Mouse (Mus musculus) MEL (cell line): Measurements from ENCODE around the gene Xpnpep1. TPM values are rescaled to one million over a fixed set of nuclear protein-coding genes. Genes with fewer than 3 reads are reported as not detected.

Experiments used
- DNase-seq: peaks from one replicate; pipeline ENCODE4 v3.0.0; 2011; ENCODE audit warnings: low read depth, low spot score
- H3K27ac ChIP-seq: 2 replicates; pipeline ENCODE4 v1.5.1; 2012; ENCODE audit warnings: low read depth, mild to moderate bottlenecking, control low read depth, low read length, moderate library complexity; ENCODE audit not compliant: control insufficient read depth
- H3K27me3 ChIP-seq, 2 experiments: fragments of 150-350 bp in 1 of 2; sonication (generic) in 1 of 2; 2 replicates each; pipeline ENCODE4 v1.6.1; 2012; ENCODE audit warnings: low read length in 2 of 2, mild to moderate bottlenecking in 2 of 2, improper control_type of control experiment in 1 of 2, moderate library complexity in 1 of 2; ENCODE audit not compliant: insufficient read depth in 2 of 2, control insufficient read depth in 1 of 2
- H3K36me3 ChIP-seq, 2 experiments: 2 replicates each; pipeline ENCODE4 v1.6.1; 2012 to 2014; ENCODE audit warnings: low read length in 2 of 2, improper control_type of control experiment in 1 of 2, inconsistent platforms in 1 of 2, mild to moderate bottlenecking in 1 of 2; ENCODE audit not compliant: insufficient read depth in 2 of 2, control insufficient read depth in 1 of 2
- H3K4me1 ChIP-seq, 2 experiments: fragments of 150-350 bp in 1 of 2; sonication (generic) in 1 of 2; 2 replicates each; pipeline ENCODE4 v1.6.1; 2012; ENCODE audit warnings: low read length in 2 of 2, improper control_type of control experiment in 1 of 2, mild to moderate bottlenecking in 1 of 2; ENCODE audit not compliant: insufficient read depth in 2 of 2, control insufficient read depth in 1 of 2
- H3K4me3 ChIP-seq, 2 experiments: fragments of 150-350 bp in 1 of 2; sonication (generic) in 1 of 2; 2 replicates each; pipeline ENCODE4 v1.5.1; 2012; ENCODE audit warnings: low read depth in 2 of 2, low read length in 2 of 2, mild to moderate bottlenecking in 2 of 2, moderate library complexity in 2 of 2, control low read depth in 1 of 2, improper control_type of control experiment in 1 of 2; ENCODE audit not compliant: control insufficient read depth in 1 of 2, insufficient read depth in 1 of 2
- H3K79me2 ChIP-seq: 2 replicates; pipeline ENCODE4 v1.6.1; 2012; ENCODE audit warnings: mild to moderate bottlenecking, low read length, moderate library complexity; ENCODE audit not compliant: control insufficient read depth, poor library complexity, insufficient read depth
- H3K9ac ChIP-seq: 2 replicates; pipeline ENCODE4 v1.6.1; 2012; ENCODE audit warnings: low read depth, mild to moderate bottlenecking, control low read depth, low read length, moderate library complexity; ENCODE audit not compliant: control insufficient read depth, poor library complexity, severe bottlenecking
- H3K9me3 ChIP-seq: fragments of 150-350 bp; sonication (generic); replicated peaks from 2 replicates; pipeline ENCODE4 v1.6.1; 2012; ENCODE audit warnings: mild to moderate bottlenecking, low read length, improper control_type of control experiment, moderate library complexity; ENCODE audit not compliant: insufficient read depth
- CHD2 ChIP-seq: IDR thresholded peaks from 2 replicates; pipeline ENCODE4 v1.6.1; 2011; ENCODE audit warnings: low read length, improper control_type of control experiment
- EP300 ChIP-seq, 2 experiments: IDR thresholded peaks; 2 replicates each; pipeline ENCODE4 v1.6.1; 2011; ENCODE audit warnings: improper control_type of control experiment in 2 of 2, low read length in 2 of 2, low read depth in 1 of 2, mild to moderate bottlenecking in 1 of 2
- GATA1 ChIP-seq: IDR thresholded peaks from 2 replicates; pipeline ENCODE4 v1.6.1; 2011; ENCODE audit warnings: low read depth, low read length, improper control_type of control experiment
- HCFC1 ChIP-seq: IDR thresholded peaks from 2 replicates; pipeline ENCODE4 v1.6.1; 2012; ENCODE audit warnings: low read depth, mild to moderate bottlenecking, inconsistent platforms, low read length, improper control_type of control experiment, moderate library complexity
- JUND ChIP-seq: IDR thresholded peaks from 2 replicates; pipeline ENCODE4 v1.6.1; 2011; ENCODE audit warnings: low read depth, mild to moderate bottlenecking, improper control_type of control experiment, low read length
- MAFK ChIP-seq: IDR thresholded peaks from 2 replicates; pipeline ENCODE4 v1.6.1; 2011; ENCODE audit warnings: low read depth, mild to moderate bottlenecking, low read length, improper control_type of control experiment, borderline replicate concordance
- MAX ChIP-seq: IDR thresholded peaks from 2 replicates; pipeline ENCODE4 v1.6.1; 2011; ENCODE audit warnings: low read length, improper control_type of control experiment
- MAZ ChIP-seq: IDR thresholded peaks from 2 replicates; pipeline ENCODE4 v1.6.1; 2012; ENCODE audit warnings: low read depth, mild to moderate bottlenecking, inconsistent platforms, low read length, improper control_type of control experiment
- MYB ChIP-seq: IDR thresholded peaks from 2 replicates; pipeline ENCODE4 v1.6.1; 2011; ENCODE audit warnings: mild to moderate bottlenecking, low read depth, low read length, improper control_type of control experiment
- NRF1 ChIP-seq: IDR thresholded peaks from 2 replicates; pipeline ENCODE4 v1.6.1; 2014; ENCODE audit warnings: low read depth, mild to moderate bottlenecking, inconsistent platforms, low read length, improper control_type of control experiment, moderate library complexity; ENCODE audit not compliant: poor library complexity, insufficient read depth, severe bottlenecking
- POLR2A ChIP-seq, 2 experiments: IDR thresholded peaks; 2 replicates each; pipeline ENCODE4 v1.6.1; 2011 to 2012; ENCODE audit warnings: low read length in 2 of 2, mild to moderate bottlenecking in 2 of 2, control low read depth in 1 of 2, improper control_type of control experiment in 1 of 2, low read depth in 1 of 2, moderate library complexity in 1 of 2; ENCODE audit not compliant: control insufficient read depth in 1 of 2, insufficient read depth in 1 of 2, poor library complexity in 1 of 2
- SIN3A ChIP-seq: IDR thresholded peaks from 2 replicates; pipeline ENCODE4 v1.6.1; 2012; ENCODE audit warnings: low read length, improper control_type of control experiment, inconsistent platforms
- SMC3 ChIP-seq: IDR thresholded peaks from 2 replicates; pipeline ENCODE4 v1.6.1; 2011; ENCODE audit warnings: low read depth, low read length, improper control_type of control experiment
- TCF12 ChIP-seq: IDR thresholded peaks from 2 replicates; pipeline ENCODE4 v1.6.1; 2014; ENCODE audit warnings: low read depth, mild to moderate bottlenecking, inconsistent platforms, low read length, improper control_type of control experiment, moderate library complexity
- ZKSCAN1 ChIP-seq: IDR thresholded peaks from 2 replicates; pipeline ENCODE4 v1.6.1; 2012; ENCODE audit warnings: low read depth, mild to moderate bottlenecking, inconsistent platforms, low read length, improper control_type of control experiment, moderate library complexity
- ZMIZ1 ChIP-seq: IDR thresholded peaks from 2 replicates; pipeline ENCODE4 v1.6.1; 2012; ENCODE audit warnings: low read depth, mild to moderate bottlenecking, inconsistent platforms, low read length, improper control_type of control experiment, moderate library complexity
- polyA plus RNA-seq, 2 experiments: library from polyadenylated mRNA; stranded (reverse) in 1 of 2; unstranded in 1 of 2; fragments of >175 nt in 1 of 2; fragments of >200 nt in 1 of 2; gene quantifications; 2 replicates each; pipeline versions ENCODE4 v1.2.1 to v1.2.4; 2012; ENCODE audit warnings: low replicate concordance in 2 of 2, low read depth in 1 of 2; ENCODE audit not compliant: insufficient read length in 2 of 2, insufficient read depth in 1 of 2, missing spikeins in 1 of 2
- total RNA-seq: library from RNA; depleted of rRNA; stranded (reverse); fragments of 300-350 nt; gene quantifications from 2 replicates; pipeline ENCODE4 v1.2.3, GENCODE M21; 2012

The Xpnpep1 gene
- total and polyA plus RNA-seq, 3 experiments = 428 to 531 (median 526) TPM

DNA sequence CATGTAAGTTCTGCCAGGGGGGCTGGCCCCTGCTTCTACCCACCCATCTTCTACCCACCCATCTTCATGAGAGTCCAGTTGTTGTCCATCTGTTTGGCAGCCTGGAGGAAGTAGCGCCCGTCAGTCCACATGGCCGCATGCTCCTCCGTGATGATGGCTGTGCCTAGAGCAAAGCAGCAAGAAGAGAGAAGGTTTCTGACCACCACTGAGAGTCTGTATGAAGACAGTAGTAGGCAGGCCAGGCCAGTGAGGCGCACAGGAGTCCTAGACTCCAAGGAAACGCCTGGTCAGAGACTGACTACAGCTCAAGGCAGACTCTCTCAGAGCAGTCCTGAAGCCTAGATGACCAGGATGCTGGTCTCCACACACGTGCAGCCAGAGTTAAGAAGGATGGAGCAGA lies 26.7 kb downstream of the Xpnpep1 start:
- DNase-seq = no peak

DNA sequence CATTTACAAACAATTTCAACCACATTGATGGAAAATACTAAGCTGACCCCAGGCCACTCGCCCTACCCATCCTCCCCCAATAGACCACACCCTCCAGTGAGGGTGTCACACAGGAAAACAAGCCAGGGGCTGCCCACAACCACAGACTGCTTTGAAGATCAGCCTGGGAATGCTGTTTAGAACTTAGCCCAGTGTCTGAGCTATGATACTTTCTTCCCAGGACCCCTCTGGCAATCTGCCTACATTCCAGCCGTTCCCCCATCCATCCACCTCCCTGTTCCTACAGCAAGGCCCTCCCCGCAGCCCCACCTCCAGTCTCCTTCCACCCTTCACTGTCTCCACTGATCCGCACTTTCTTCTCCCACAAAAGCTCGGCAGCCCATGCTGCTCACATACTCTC lies 29.1 kb downstream of the Xpnpep1 start:
- TF ChIP-seq EP300 (IDR thresholded peaks at IDR 0.05; ENCODE audit: low read depth in 1 of 2, low read length in 2 of 2) = no peak
- no peak for TF ChIP-seq JUND
- no peak for TF ChIP-seq SIN3A
- TF ChIP-seq MAX = no peak
- no peak for TF ChIP-seq MAZ
- no peak for TF ChIP-seq ZKSCAN1
- TF ChIP-seq, all 39 proteins: peak for 0
- no peaks in the 10 kb centered on the region for H3K4me1 ChIP-seq
- H3K79me2 ChIP-seq = no peaks in the 10 kb centered on the region
- no peaks in the 10 kb centered on the region for H3K27me3 ChIP-seq
- H3K9me3 ChIP-seq = no peaks in the 10 kb centered on the region
- H3K27ac ChIP-seq = no peak overlapping the region
- no peak overlapping the region for H3K9ac ChIP-seq
- H3K4me3 ChIP-seq = no peak overlapping the region
- no peak for DNase-seq
- H3K36me3 ChIP-seq = peaks cover 0 to 31% of the 10 kb centered on the region in 2 experiments; a peak in 2 of 4 replicates

More for the DNA sequence above, 26.7 kb downstream of the Xpnpep1 start:
- TF ChIP-seq POLR2A (IDR thresholded peaks at IDR 0.05; ENCODE audit: control insufficient read depth in 1 of 2, insufficient read depth in 1 of 2, low read depth in 1 of 2, low read length in 2 of 2, poor library complexity in 1 of 2) (0 out of 4 replicates have a peak, but pooled peaks of 1 of the 2 experiments have one; percentile 6), ZMIZ1 (no peak), MYB (no peak), CHD2 (no peak)
- Histone ChIP-seq H3K9me3 (no peaks in the 10 kb centered on the region), H3K36me3 (peaks cover 0 to 24% of the 10 kb centered on the region in 2 experiments; a peak in 2 of 4 replicates), H3K79me2 (peaks cover 2% of the 10 kb centered on the region; the same call in 1 of the 2 replicates), H3K4me1 (no peaks in the 10 kb centered on the region), H3K9ac (no peak overlapping the region), H3K27me3 (no peaks in the 10 kb centered on the region), H3K4me3 (no peak overlapping the region), H3K27ac (no peak overlapping the region)

DNA sequence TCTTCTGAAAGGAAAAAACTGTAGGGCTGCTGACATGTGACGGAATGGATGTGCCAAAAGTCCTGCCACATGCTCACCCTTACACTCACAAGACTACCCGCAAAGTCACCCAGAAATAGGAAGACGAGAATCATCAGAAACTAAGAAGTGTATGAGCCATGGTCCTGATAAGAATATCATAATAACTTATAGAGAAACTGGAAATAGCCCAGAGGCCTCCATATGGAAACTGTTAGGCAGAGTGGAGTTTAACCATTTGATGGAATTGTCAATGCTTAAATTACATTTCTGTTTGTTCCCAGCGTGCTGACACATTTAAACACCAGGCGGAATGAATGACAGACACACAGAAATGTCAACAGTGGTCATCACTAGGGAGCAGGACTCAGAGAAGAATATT lies 31.1 kb downstream of the Xpnpep1 start:
- DNase-seq = no peak
- TF ChIP-seq JUND (no peak), MAFK (no peak), NRF1 (no peak), TCF12 (no peak), GATA1 (no peak), HCFC1 (no peak), SMC3 (no peak)
- TF ChIP-seq, all 39 proteins: peak for 0
- Histone ChIP-seq H3K27me3 (no peaks in the 10 kb centered on the region), H3K4me3 (no peak overlapping the region), H3K9me3 (no peaks in the 10 kb centered on the region), H3K79me2 (no peaks in the 10 kb centered on the region), H3K4me1 (peaks cover 3% of the 10 kb centered on the region in 2 experiments), H3K27ac (no peak overlapping the region), H3K9ac (no peak overlapping the region), H3K36me3 (peaks cover 2 to 36% of the 10 kb centered on the region in 2 experiments)
